Mouse (Mus musculus): ENCODE data around the gene Rpl41. TPM values are rescaled to one million over a fixed set of nuclear protein-coding genes. Genes with fewer than 3 reads are reported as not detected.
A peak's percentile ranks its signal among the peaks of the same experiment; 100 is the strongest.
"Not testable (repeated sequence)": the region's sequence is repeated elsewhere in the genome, so short reads cannot be mapped to it uniquely, and the experiment has no call there.

The Rpl41 gene
- polyA plus RNA-seq, 1 experiment = 2,270 TPM

GRCm38 (mm10) chr10:128556963-128557362 is 7.9 kb upstream of the Rpl41 start:
- Histone ChIP-seq H3K4me1 (ENCODE audit: control insufficient read depth, insufficient read depth, insufficient read length) (no peaks in the 10 kb centered on the region), H3K4me3 (ENCODE audit: extremely low read depth, insufficient read depth, insufficient read length) (no peak overlapping the region), H3K36me3 (ENCODE audit: control insufficient read depth, insufficient read depth, low read length) (peaks cover 31% of the 10 kb centered on the region), H3K27me3 (ENCODE audit: control insufficient read depth, insufficient read depth, low read length) (no peaks in the 10 kb centered on the region), H3K27ac (ENCODE audit: insufficient read depth, low read length) (no peak overlapping the region)
- TF ChIP-seq CTCF (IDR thresholded peaks at IDR 0.05; ENCODE audit: extremely low read depth, insufficient read depth, insufficient read length, insufficient replicate concordance) = no peak
- no peak for TF ChIP-seq POLR2A (IDR thresholded peaks at IDR 0.05; ENCODE audit: low read depth, low read length)
- WGBS = 92% methylated on average over 6 of the region's 6 CpGs
- no peak for DNase-seq (ENCODE audit: low read depth in 1 of 2, low spot score in 2 of 2)

GRCm38 (mm10) chr10:128556286-128556685 is 7.2 kb upstream of the Rpl41 start:
- H3K4me1 ChIP-seq (ENCODE audit: control insufficient read depth, insufficient read depth, insufficient read length) = no peaks in the 10 kb centered on the region
- H3K27ac ChIP-seq (ENCODE audit: insufficient read depth, low read length) = no peak overlapping the region

GRCm38 (mm10) chr10:128555567-128555966 is 6.5 kb upstream of the Rpl41 start:
- DNase-seq (ENCODE audit: low read depth in 1 of 2, low spot score in 2 of 2); H3K4me3 ChIP-seq (ENCODE audit: extremely low read depth, insufficient read depth, insufficient read length); H3K4me1 ChIP-seq (ENCODE audit: control insufficient read depth, insufficient read depth, insufficient read length); H3K27ac ChIP-seq (ENCODE audit: insufficient read depth, low read length); H3K27me3 ChIP-seq (ENCODE audit: control insufficient read depth, insufficient read depth, low read length): not testable (repeated sequence)
- H3K36me3 ChIP-seq (ENCODE audit: control insufficient read depth, insufficient read depth, low read length) = peaks cover 24% of the 10 kb centered on the region
- 79% methylated on average over 1 of the region's 1 CpGs for WGBS

More at GRCm38 (mm10) chr10:128556286-128556685, 7.2 kb upstream of the Rpl41 start:
- TF ChIP-seq POLR2A (IDR thresholded peaks at IDR 0.05; ENCODE audit: low read depth, low read length) (no peak), CTCF (IDR thresholded peaks at IDR 0.05; ENCODE audit: extremely low read depth, insufficient read depth, insufficient read length, insufficient replicate concordance) (no peak)
- no peak for DNase-seq (ENCODE audit: low read depth in 1 of 2, low spot score in 2 of 2)
- H3K4me3 ChIP-seq (ENCODE audit: extremely low read depth, insufficient read depth, insufficient read length) = no peak overlapping the region
- H3K36me3 ChIP-seq (ENCODE audit: control insufficient read depth, insufficient read depth, low read length) = peaks cover 29% of the 10 kb centered on the region
- no peaks in the 10 kb centered on the region for H3K27me3 ChIP-seq (ENCODE audit: control insufficient read depth, insufficient read depth, low read length)

- H3K27me3 ChIP-seq (ENCODE audit: control insufficient read depth, insufficient read depth, low read length); H3K4me3 ChIP-seq (ENCODE audit: extremely low read depth, insufficient read depth, insufficient read length); H3K4me1 ChIP-seq (ENCODE audit: control insufficient read depth, insufficient read depth, insufficient read length); H3K27ac ChIP-seq (ENCODE audit: insufficient read depth, low read length); H3K36me3 ChIP-seq (ENCODE audit: control insufficient read depth, insufficient read depth, low read length); DNase-seq (ENCODE audit: low read depth in 1 of 2, low spot score in 2 of 2): not testable (repeated sequence)
- 84% methylated on average over 11 of the region's 11 CpGs for WGBS
Measured at GRCm38 (mm10) chr10:128550144-128550823, 1.2 kb upstream of the Rpl41 start.

GRCm38 (mm10) chr10:128549682-128550057 is 565 bp upstream of the Rpl41 start:
- peaks cover 10% of the 10 kb centered on the region for H3K36me3 ChIP-seq (ENCODE audit: control insufficient read depth, insufficient read depth, low read length)
- not testable (repeated sequence) for H3K27me3 ChIP-seq (ENCODE audit: control insufficient read depth, insufficient read depth, low read length); DNase-seq (ENCODE audit: low read depth in 1 of 2, low spot score in 2 of 2); H3K4me1 ChIP-seq (ENCODE audit: control insufficient read depth, insufficient read depth, insufficient read length); H3K4me3 ChIP-seq (ENCODE audit: extremely low read depth, insufficient read depth, insufficient read length)
- peak overlapping the region; percentile 59; the same call in 1 of the 2 replicates for H3K27ac ChIP-seq (ENCODE audit: insufficient read depth, low read length)
- WGBS = 71% methylated on average over 6 of the region's 6 CpGs

- Histone ChIP-seq H3K27ac (ENCODE audit: insufficient read depth, low read length) (peak overlapping the region; percentile 91), H3K4me3 (ENCODE audit: extremely low read depth, insufficient read depth, insufficient read length) (peak overlapping the region; percentile 73), H3K36me3 (ENCODE audit: control insufficient read depth, insufficient read depth, low read length) (peaks cover 22% of the 10 kb centered on the region)
- 1% methylated on average over 30 of the region's 30 CpGs for WGBS
- not testable (repeated sequence) for DNase-seq (ENCODE audit: low read depth in 1 of 2, low spot score in 2 of 2); H3K4me1 ChIP-seq (ENCODE audit: control insufficient read depth, insufficient read depth, insufficient read length); H3K27me3 ChIP-seq (ENCODE audit: control insufficient read depth, insufficient read depth, low read length)
Measured at GRCm38 (mm10) chr10:128548051-128548791, 884 bp downstream of the Rpl41 start.

- H3K4me1 ChIP-seq (ENCODE audit: control insufficient read depth, insufficient read depth, insufficient read length) = peaks cover 2% of the 10 kb centered on the region
- WGBS = 1% methylated on average over 50 of the region's 50 CpGs
- H3K27ac ChIP-seq (ENCODE audit: insufficient read depth, low read length) = peak within 1 kb of the TSS; percentile 91
- no peaks in the 10 kb centered on the region for H3K27me3 ChIP-seq (ENCODE audit: control insufficient read depth, insufficient read depth, low read length)
- no peak for TF ChIP-seq CTCF (IDR thresholded peaks at IDR 0.05; ENCODE audit: extremely low read depth, insufficient read depth, insufficient read length, insufficient replicate concordance)
- TF ChIP-seq POLR2A (IDR thresholded peaks at IDR 0.05; ENCODE audit: low read depth, low read length) = peak; percentile 23
- H3K4me3 ChIP-seq (ENCODE audit: extremely low read depth, insufficient read depth, insufficient read length) = peak within 1 kb of the TSS; percentile 73
- peaks cover 23% of the 10 kb centered on the region for H3K36me3 ChIP-seq (ENCODE audit: control insufficient read depth, insufficient read depth, low read length)
- peak; percentile 92 to 99 for DNase-seq (ENCODE audit: low read depth in 1 of 2, low spot score in 2 of 2)
Measured at GRCm38 (mm10) chr10:128547361-128548032, 1.6 kb downstream of the Rpl41 start, which contains the start of gene Zc3h10. TSS of gene Zc3h10 (minus strand) at chr10:128547774.

Measured in spleen, adult 2 months (tissue).